Mouse (Mus musculus) olfactory bulb, adult 2 months (tissue): ENCODE results near the gene Mesp1. TPM values are rescaled to one million over a fixed set of nuclear protein-coding genes. Genes with fewer than 3 reads are reported as not detected.

ENCODE experiments used
- H3K27ac ChIP-seq: fragments of 200-500 bp; 2 replicates; pipeline ENCODE4 v1.5.1; 2012; ENCODE audit warnings: low read depth, low read length; ENCODE audit not compliant: insufficient read depth
- H3K4me1 ChIP-seq: fragments of 200-500 bp; 2 replicates; pipeline ENCODE4 v1.6.1; 2012; ENCODE audit warnings: low read length; ENCODE audit not compliant: control insufficient read depth, insufficient read depth
- H3K4me3 ChIP-seq: fragments of 200-500 bp; 2 replicates; pipeline ENCODE4 v1.5.1; 2012; ENCODE audit warnings: mild to moderate bottlenecking, low read depth, low read length, moderate library complexity; ENCODE audit not compliant: insufficient read depth
- CTCF ChIP-seq: fragments of 200-500 bp; IDR thresholded peaks from 2 replicates; pipeline ENCODE4 v1.5.1; 2012; ENCODE audit warnings: low read depth, mild to moderate bottlenecking, low read length, moderate library complexity; ENCODE audit not compliant: insufficient read depth
- POLR2A ChIP-seq: fragments of 200-500 bp; IDR thresholded peaks from 2 replicates; pipeline ENCODE4 v1.6.1; 2012; ENCODE audit warnings: mild to moderate bottlenecking, low read depth, low read length, moderate library complexity; ENCODE audit not compliant: insufficient read depth
- WGBS: fragments of 180-500 bp; shearing (Covaris S2); methylation state at CpG from one replicate; pipeline ENCODE4 v1.1.7; 2018; 5-methylcytosine and 5-hydroxymethylcytosine counted together
- polyA plus RNA-seq: library from polyadenylated mRNA; stranded (reverse); fragments of >200 nt; gene quantifications from 2 replicates; pipeline ENCODE4 v1.2.4, GENCODE M21; 2012; ENCODE audit warnings: low replicate concordance; ENCODE audit not compliant: missing spikeins, insufficient read depth, insufficient read length

Mesp1 gene
- polyA plus RNA-seq: not detected in 2 replicates

DNA sequence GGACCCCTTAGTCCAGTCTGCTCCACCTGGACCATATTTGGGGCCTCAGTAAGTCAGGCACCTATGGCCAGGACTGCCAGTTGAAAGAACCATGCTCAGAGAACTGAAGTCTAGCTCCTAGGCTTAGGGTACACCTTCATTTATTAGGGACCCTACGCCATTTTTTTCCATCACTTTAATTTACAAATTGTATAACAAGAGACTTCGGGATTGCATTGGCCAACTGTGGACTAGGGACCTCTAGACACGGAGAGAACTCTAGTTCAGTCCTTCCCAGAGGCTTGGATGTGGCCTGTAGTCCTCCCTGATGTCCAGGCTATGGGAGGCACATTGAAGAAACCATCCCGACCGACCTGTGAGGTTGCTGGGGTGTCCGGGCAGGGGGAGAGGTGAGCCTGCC is at the start of gene Mesp1:
Gene Mesp1, minus strand, starts transcription at position 101 of the 400 bp plus-strand sequence.
- Histone ChIP-seq H3K4me3 (peak within 1 kb of the TSS; percentile 43), H3K27ac (no peak within 1 kb of the TSS), H3K4me1 (peaks cover 13% of the 10 kb centered on the region)
- 90% methylated on average over 6 of the region's 6 CpGs for WGBS
- TF ChIP-seq POLR2A (no peak), CTCF (no peak)

DNA sequence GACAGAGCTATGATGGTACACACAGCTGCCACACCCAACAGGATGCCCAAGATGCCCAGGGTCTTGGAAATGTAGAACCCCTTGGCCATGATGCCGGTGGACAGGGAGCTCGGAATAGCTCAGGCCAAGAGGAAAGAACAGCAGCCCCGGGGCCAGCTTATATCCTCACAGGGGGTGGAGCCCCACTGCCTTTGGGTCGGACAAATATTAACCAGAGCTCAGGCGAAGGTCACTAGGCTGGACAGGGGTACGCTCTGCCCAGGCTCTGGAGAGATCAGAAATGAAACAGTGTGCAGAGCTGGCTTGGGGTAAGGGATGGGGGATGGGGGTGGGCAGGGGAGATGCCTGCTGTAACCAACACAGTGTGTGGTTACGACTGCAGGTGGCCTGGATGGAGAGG is 48.6 kb upstream of the Mesp1 start:
- no peak for TF ChIP-seq POLR2A
- TF ChIP-seq CTCF: no peak
- no peak overlapping the region for H3K4me3 ChIP-seq
- 74% methylated on average over 7 of the region's 7 CpGs for WGBS
- H3K4me1 ChIP-seq: no peaks in the 10 kb centered on the region
- no peak overlapping the region for H3K27ac ChIP-seq

DNA sequence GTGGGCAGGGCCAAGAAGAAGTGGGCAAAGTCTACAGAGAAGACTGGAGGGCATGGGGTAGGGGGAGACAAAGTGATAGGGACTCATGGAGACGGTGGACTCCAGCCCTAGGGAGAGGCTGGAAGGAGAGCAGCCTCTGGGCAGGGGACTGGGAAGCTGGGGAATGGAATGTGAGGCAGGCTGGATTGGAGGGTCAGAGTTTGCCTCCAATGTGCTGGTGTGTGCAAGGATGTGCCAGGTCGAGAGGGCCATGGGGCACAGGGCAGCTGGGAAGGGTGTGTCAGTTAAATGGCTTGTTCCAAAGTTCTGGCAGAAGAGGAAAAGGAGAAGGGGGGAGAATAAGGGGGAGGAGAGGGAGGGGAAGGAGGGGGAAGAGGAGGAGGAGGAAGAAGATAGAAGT is 43.7 kb upstream of the Mesp1 start:
- no peak overlapping the region for H3K4me3 ChIP-seq
- no peaks in the 10 kb centered on the region for H3K4me1 ChIP-seq
- no peak overlapping the region for H3K27ac ChIP-seq
- WGBS: 77% methylated on average over 2 of the region's 2 CpGs
- no peak for TF ChIP-seq CTCF
- TF ChIP-seq POLR2A: no peak

DNA sequence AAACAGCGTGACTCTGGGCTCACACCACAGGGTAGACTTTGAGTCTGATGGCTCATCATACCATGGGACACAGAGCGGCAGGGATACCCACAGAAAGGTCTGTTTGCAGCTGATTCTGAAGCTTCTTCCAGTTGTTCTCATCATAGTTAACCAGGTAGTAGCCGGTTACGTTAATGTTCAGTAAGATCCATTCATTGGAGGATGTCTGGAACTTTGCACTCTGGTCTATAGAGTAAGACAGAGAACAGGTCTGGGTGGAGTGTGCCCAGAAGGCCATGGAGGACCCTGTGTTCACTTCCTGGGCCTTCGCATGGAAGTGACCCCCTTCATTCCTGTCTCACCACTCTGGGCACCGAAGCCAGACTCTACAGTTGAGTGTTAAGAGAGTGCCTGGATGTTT is 41.6 kb upstream of the Mesp1 start:
- TF ChIP-seq POLR2A: no peak
- TF ChIP-seq CTCF: no peak
- no peaks in the 10 kb centered on the region for H3K4me1 ChIP-seq
- H3K27ac ChIP-seq: no peak overlapping the region
- WGBS: 98% methylated on average over 6 of the region's 6 CpGs
- H3K4me3 ChIP-seq: no peak overlapping the region

DNA sequence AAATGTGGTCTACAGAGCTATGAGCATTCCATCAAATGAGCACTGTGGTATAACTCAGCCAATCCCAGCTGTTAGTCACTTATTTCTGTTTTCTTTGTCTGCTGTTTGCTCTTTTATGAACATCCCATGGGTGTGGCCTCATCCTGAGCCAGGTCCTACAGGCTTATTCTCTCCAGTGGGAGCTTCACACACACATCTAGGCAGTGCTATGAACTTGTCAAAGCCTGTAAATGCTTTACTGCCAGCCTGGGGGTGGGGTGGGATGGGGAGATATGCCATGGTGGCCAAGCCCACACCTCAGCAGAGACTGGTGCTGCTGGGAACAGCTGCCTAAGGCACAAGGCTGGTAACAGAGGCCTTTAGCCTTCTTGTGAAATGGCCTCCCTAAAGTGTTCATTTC is 39.4 kb upstream of the Mesp1 start:
- TF ChIP-seq POLR2A (no peak), CTCF (no peak)
- H3K4me1 ChIP-seq: no peaks in the 10 kb centered on the region
- no peak overlapping the region for H3K4me3 ChIP-seq
- H3K27ac ChIP-seq: no peak overlapping the region

DNA sequence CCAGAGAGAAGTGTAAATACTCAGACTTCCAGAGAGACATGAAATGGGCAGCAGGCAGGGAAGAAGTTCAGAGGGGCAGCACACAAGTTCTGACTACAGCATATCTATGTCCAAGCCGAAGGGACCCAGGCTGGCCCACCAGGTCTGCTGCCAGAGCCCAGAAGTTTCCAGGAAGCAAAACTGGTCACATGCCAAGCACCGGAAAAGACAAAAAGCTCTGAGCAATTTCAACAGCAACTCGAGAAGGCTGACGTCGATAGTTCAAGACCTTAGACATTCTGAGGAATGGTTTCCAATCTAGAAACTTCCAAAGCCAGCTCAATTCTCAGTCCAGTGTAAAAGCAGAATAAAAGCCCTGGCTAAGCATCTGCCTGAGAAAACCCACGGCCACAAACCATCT is 38.0 kb upstream of the Mesp1 start:
- 48% methylated on average over 6 of the region's 6 CpGs for WGBS
- Histone ChIP-seq H3K4me1 (no peaks in the 10 kb centered on the region), H3K27ac (no peak overlapping the region), H3K4me3 (no peak overlapping the region)
- TF ChIP-seq CTCF (no peak), POLR2A (no peak)

DNA sequence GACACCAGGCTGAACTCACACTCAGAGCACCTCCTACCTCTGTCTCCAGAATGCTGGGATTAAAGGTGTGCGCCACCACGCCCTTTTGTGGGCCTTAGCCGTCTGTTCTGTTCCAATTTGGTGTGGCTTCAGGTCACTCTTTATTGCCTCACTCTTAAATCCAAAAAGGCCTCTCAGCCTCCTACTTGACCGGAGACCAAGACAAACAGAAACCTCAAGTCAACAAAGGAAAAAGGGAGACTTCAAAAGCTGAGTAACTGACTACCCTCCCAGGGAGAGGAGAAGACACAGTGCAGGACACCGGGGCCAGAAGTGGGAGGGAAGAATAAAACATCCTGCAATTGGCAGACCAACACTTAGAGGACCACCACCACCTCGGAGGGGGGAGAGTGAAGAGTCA is 37.6 kb upstream of the Mesp1 start:
- no peak overlapping the region for H3K27ac ChIP-seq
- no peaks in the 10 kb centered on the region for H3K4me1 ChIP-seq
- WGBS: 80% methylated on average over 6 of the region's 6 CpGs
- no peak overlapping the region for H3K4me3 ChIP-seq
- no peak for TF ChIP-seq CTCF
- no peak for TF ChIP-seq POLR2A

DNA sequence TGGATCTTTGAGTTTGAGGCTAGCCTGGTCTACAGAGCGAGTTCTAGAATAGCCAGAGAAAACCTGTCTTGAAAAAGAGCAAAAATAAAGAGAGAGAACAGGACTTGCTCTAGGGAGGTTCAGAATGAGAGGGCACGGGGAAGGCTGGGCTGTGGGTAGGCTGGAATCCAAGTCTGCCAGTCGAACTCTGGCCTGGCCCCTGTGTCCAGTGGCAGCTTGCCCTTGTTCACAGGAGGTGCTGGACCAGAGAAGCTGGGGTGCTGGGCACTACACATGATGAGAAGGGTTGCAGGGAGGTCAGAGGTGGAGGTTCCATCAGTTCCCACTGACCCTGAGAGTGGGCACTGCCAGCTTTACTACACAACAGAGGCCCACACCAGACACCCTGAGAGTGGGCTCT is 34.8 kb upstream of the Mesp1 start:
- 79% methylated on average over 3 of the region's 3 CpGs for WGBS
- Histone ChIP-seq H3K4me1 (no peaks in the 10 kb centered on the region), H3K27ac (no peak overlapping the region), H3K4me3 (no peak overlapping the region)
- no peak for TF ChIP-seq CTCF
- TF ChIP-seq POLR2A: no peak

DNA sequence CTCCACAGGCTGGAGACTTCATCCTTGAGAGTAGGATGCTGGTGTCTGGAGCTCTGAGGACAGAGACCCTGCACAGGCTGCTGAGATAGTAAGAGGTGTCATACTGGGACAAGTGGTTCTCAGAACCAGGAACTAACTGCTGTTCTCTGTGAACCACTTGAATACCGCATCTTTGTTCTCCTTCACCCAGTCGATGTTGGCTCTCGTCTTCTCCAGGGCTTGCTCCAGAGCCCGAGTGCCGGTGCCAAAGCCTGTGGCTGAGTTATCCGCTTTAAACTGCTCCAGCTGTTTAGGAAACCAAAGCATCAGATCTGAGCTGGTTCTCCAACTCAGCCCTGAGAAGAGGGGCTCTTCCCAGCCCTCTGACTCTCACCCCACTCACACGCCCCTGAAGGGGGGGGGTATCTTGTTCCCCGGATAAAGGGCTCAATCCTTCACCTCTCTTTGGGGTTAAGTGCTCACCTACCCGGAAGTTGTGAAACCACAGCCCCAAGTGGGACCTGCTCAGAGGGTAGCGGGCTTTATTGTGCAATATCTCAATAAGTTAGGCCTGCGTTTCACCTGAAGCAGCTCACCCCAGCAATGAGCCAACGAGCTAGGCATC is 28.6 kb upstream of the Mesp1 start:
- WGBS: 77% methylated on average over 12 of the region's 12 CpGs
- Histone ChIP-seq H3K27ac (no peak overlapping the region), H3K4me1 (no peaks in the 10 kb centered on the region; the same call in 1 of the 2 replicates), H3K4me3 (no peak overlapping the region)
- no peak for TF ChIP-seq POLR2A
- no peak for TF ChIP-seq CTCF

DNA sequence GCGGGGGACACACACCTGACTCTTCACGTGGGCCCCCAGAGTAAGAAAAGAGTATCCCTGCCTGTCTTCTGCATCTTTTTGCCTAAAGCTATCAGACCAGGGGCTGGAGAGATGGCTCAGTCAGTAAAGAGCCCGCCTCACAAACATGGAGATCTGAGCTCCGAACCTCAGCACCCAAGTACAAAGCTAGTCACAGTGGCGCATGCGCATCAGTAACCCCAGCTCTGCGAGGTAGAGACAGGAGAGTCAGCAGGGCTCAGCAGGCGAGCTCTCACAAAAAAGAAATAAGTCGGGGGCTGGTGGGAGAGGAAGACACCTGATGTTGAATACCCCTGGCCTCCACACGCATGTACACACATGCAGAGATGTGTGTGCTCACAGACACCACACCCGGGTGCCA is 26.4 kb upstream of the Mesp1 start:
- WGBS: 74% methylated on average over 11 of the region's 11 CpGs
- TF ChIP-seq CTCF (no peak), POLR2A (no peak)

More for the DNA sequence above, 26.4 kb upstream of the Mesp1 start:
- Histone ChIP-seq H3K4me1 (no peaks in the 10 kb centered on the region; the same call in 1 of the 2 replicates), H3K27ac (no peak overlapping the region), H3K4me3 (no peak overlapping the region)
